Comparison of ENCODE assay signal across 32 mouse cellular contexts in the genomic region with DNA sequence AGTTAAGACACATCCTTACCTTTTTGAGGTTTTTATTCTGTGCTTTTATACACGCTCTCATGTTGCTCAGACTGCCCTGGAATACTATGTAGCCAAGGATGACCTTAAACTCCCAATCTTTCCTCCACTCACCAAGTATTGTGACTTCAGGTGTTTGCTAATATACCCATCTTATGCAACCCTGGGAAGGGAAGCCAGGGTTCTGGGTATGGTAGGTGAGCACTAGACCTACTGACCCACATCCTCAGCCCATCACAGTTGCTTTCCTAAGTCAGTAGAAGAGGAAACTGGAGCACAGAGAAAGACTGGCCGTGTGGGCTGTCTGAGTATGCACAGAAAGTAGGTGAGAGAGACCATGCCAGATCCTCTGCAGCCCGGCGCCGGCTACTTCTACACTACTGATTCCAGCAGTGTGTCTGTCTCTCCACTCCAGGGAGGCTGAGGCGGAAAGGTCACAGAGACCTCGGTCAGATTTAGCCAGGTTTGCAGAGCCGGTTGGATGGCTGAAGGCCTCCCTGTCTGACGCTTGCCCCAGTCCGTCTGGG. TPM values are rescaled to one million over a fixed set of nuclear protein-coding genes. Genes with fewer than 3 reads are reported as not detected.
A peak's percentile ranks its signal among the peaks of the same experiment; 100 is the strongest.
DNase-seq lines count a peak whose midpoint lies in the region; ATAC-seq and TF ChIP-seq lines count a peak whose summit lies in the region.
"Had no signal": no experiment of that assay in that cellular context is flagged by ENCODE, and none has a peak within 500 bp of the region (broad histone marks: within the 10 kb centered on the region; RNA-seq: fewer than 3 reads in every experiment).

No protein-coding gene starts in this region.

- peak; percentile 49 for DNase-seq in gastrocnemius, adult 2 months
- DNase-seq in gastrocnemius, postnatal 4 days (ENCODE audit: low spot score in 2 of 2) = no peak
- peak; percentile 54 for DNase-seq in lung, postnatal 36 days
- no peak for DNase-seq in lung, adult 2 months
- peak; percentile 15 for DNase-seq in brain, adult 2 months (ENCODE audit: low read depth, low spot score)
- DNase-seq in urinary bladder, adult 18-20 months (ENCODE audit: low spot score in 2 of 2) = no peak
- DNase-seq: adrenal gland, adult 8-10 months; adrenal gland, postnatal 25 days; B cell, adult 2 months; cerebellum, adult 11 months; cerebellum, adult 2 months; cerebellum, adult 9-11 months; cerebellum, postnatal 25 days; forebrain, postnatal 0 days; gastrocnemius, postnatal 14 days; heart, adult 18-20 months; heart, postnatal 10 days; heart, postnatal 36 days; kidney, adult 11 months had no signal

- no peak overlapping the region for H3K4me2 ChIP-seq in forebrain, embryonic 15.5 days (replicated peaks)
- H3K4me2 ChIP-seq: embryonic facial prominence, embryonic 12.5 days; embryonic facial prominence, embryonic 15.5 days; forebrain, embryonic 12.5 days; heart, embryonic 12.5 days; heart, embryonic 15.5 days; hindbrain, embryonic 13.5 days; intestine, embryonic 15.5 days had no signal

- no peaks in the 10 kb centered on the region for H3K27me3 ChIP-seq in E14TG2a.4 (ENCODE audit: insufficient read depth, low read length)
- H3K27me3 ChIP-seq in forebrain, embryonic 15.5 days = no peaks in the 10 kb centered on the region
- H3K27me3 ChIP-seq: embryonic facial prominence, embryonic 12.5 days; embryonic facial prominence, embryonic 15.5 days; forebrain, embryonic 12.5 days; heart, embryonic 12.5 days; heart, embryonic 15.5 days; hindbrain, embryonic 13.5 days; intestine, embryonic 15.5 days had no signal

- H3K4me1 ChIP-seq in lung, adult 2 months (ENCODE audit: control insufficient read depth, insufficient read depth, low read length) = peaks cover 14% of the 10 kb centered on the region
- peaks cover 88% of the 10 kb centered on the region for H3K4me1 ChIP-seq in E14TG2a.4 (replicated peaks; ENCODE audit: low read depth, low read length)
- H3K4me1 ChIP-seq in forebrain, embryonic 15.5 days = 0 out of 2 replicates have a peak, but pooled peaks cover 6% of the 10 kb centered on the region
- H3K4me1 ChIP-seq: hindbrain, embryonic 13.5 days had no signal

- H3K36me3 ChIP-seq in E14TG2a.4 (ENCODE audit: insufficient read depth, low read length) = peaks cover 5% of the 10 kb centered on the region; the same call in 1 of the 2 replicates
- no peaks in the 10 kb centered on the region for H3K36me3 ChIP-seq in forebrain, embryonic 15.5 days
- H3K36me3 ChIP-seq: embryonic facial prominence, embryonic 12.5 days; embryonic facial prominence, embryonic 15.5 days; forebrain, embryonic 12.5 days; heart, embryonic 12.5 days; heart, embryonic 15.5 days; hindbrain, embryonic 10.5 days; hindbrain, embryonic 13.5 days; intestine, embryonic 15.5 days had no signal

- no peak overlapping the region for H3K9ac ChIP-seq in forebrain, embryonic 15.5 days (replicated peaks)
- H3K9ac ChIP-seq: embryonic facial prominence, embryonic 12.5 days; embryonic facial prominence, embryonic 15.5 days; forebrain, embryonic 12.5 days; forebrain, postnatal 0 days; heart, embryonic 12.5 days; heart, embryonic 15.5 days; hindbrain, embryonic 13.5 days; intestine, embryonic 15.5 days had no signal

- no peak overlapping the region for H3K4me3 ChIP-seq in gastrocnemius, adult 2 months
- H3K4me3 ChIP-seq in lung, adult 2 months (replicated peaks; ENCODE audit: extremely low read depth, low read depth, low read length) = no peak overlapping the region
- H3K4me3 ChIP-seq in E14TG2a.4 (replicated peaks; ENCODE audit: low read length) = 0 out of 2 replicates have a peak overlapping the region, but pooled peaks have one; percentile 26
- no peak overlapping the region for H3K4me3 ChIP-seq in forebrain, embryonic 15.5 days
- H3K4me3 ChIP-seq: embryonic facial prominence, embryonic 12.5 days; embryonic facial prominence, embryonic 15.5 days; erythroblast, embryonic 14.5 days; forebrain, embryonic 12.5 days; heart, embryonic 12.5 days; heart, embryonic 15.5 days; hindbrain, embryonic 10.5 days; hindbrain, embryonic 13.5 days; intestine, embryonic 15.5 days had no signal

- intact Hi-C loops in gastrocnemius, adult 2 months (cut with DNase I) = no loop called here

- 79% methylated on average over 10 of the region's 10 CpGs for WGBS in lung, adult 2 months
- WGBS in forebrain, embryonic 15.5 days = 93% methylated on average over 10 of the region's 10 CpGs

- H3K27ac ChIP-seq in gastrocnemius, adult 2 months = peak overlapping the region; percentile 62
- no peak overlapping the region for H3K27ac ChIP-seq in forebrain, embryonic 15.5 days (replicated peaks)
- H3K27ac ChIP-seq: embryonic facial prominence, embryonic 12.5 days; embryonic facial prominence, embryonic 15.5 days; forebrain, embryonic 12.5 days; heart, embryonic 15.5 days; hindbrain, embryonic 10.5 days; hindbrain, embryonic 13.5 days; intestine, embryonic 15.5 days had no signal

- no peak for ATAC-seq in forebrain, embryonic 15.5 days (replicated peaks)
- ATAC-seq: activated CD4-positive, CD25-positive, alpha-beta regulatory T cell, adult 4 months; forebrain, postnatal 0 days; hindbrain, embryonic 16.5 days; intestine, embryonic 15.5 days had no signal

- no peak for TF ChIP-seq POLR2A in lung, adult 2 months (IDR thresholded peaks at IDR 0.05; ENCODE audit: borderline replicate concordance, extremely low read depth, low read depth, low read length)

- H3K9me3 ChIP-seq in E14TG2a.4 (ENCODE audit: low read length) = no peaks in the 10 kb centered on the region
- H3K9me3 ChIP-seq in forebrain, embryonic 15.5 days = no peaks in the 10 kb centered on the region
- H3K9me3 ChIP-seq: embryonic facial prominence, embryonic 12.5 days; embryonic facial prominence, embryonic 15.5 days; forebrain, embryonic 12.5 days; heart, embryonic 12.5 days; heart, embryonic 15.5 days; hindbrain, embryonic 10.5 days; hindbrain, embryonic 13.5 days; intestine, embryonic 15.5 days had no signal

- TF ChIP-seq CTCF in gastrocnemius, adult 2 months (IDR thresholded peaks at IDR 0.05) = no peak
- no peak for TF ChIP-seq CTCF in lung, adult 2 months (IDR thresholded peaks at IDR 0.05; ENCODE audit: insufficient read depth, low read length)
- TF ChIP-seq CTCF in E14TG2a.4 (conservative IDR thresholded peaks at IDR 0.05; ENCODE audit: low read length) = no peak

RNA-seq across cellular contexts. Expression of gene Myo1e, which starts 44.4 kb away (rescaled TPM):
- 10 to 100 TPM in 1 of 2 experiments, 1 to 10 TPM in 1; 5.7 to 11.7 TPM for total RNA-seq in gastrocnemius, adult 2 months (2021)
- 10 to 100 TPM; 27.9 to 34.7 TPM for total RNA-seq in gastrocnemius, postnatal 4 days (2021)
- 13.7 and 21.2 TPM in 2 replicates for polyA plus RNA-seq in lung, adult 2 months (2012; rRNA removed)
- 5.1 and 5.9 TPM in 2 replicates for polyA plus RNA-seq in forebrain, embryonic 15.5 days (2015; fragmentation: Nextera tagmentation; extraction: Ambion mirVana)

Comparison
In these comparisons a context has a peak if more than half of its experiments do, and no peak if none do; other contexts are left out.
1. DNase-seq: peak in gastrocnemius, adult 2 months (single experiment), lung, postnatal 36 days (single experiment) and brain, adult 2 months (single experiment); none in gastrocnemius, postnatal 4 days (0 of 2), lung, adult 2 months (single experiment) and urinary bladder, adult 18-20 months (0 of 2).